Mouse (Mus musculus): ENCODE data around the gene Eif4g1. TPM values are rescaled to one million over a fixed set of nuclear protein-coding genes. Genes with fewer than 3 reads are reported as not detected.

Eif4g1 gene
- polyA plus RNA-seq, 1 experiment from 2014 or later, result 153 TPM

- H3K4me3 ChIP-seq (ENCODE audit: low read depth, low read length), result peak overlapping the region; percentile 74
- under 1% methylated on average over 21 of the region's 30 CpGs for WGBS
- peaks cover 7% of the 10 kb centered on the region; the same call in 1 of the 2 replicates for H3K4me1 ChIP-seq (ENCODE audit: control insufficient read depth, insufficient read depth, low read length)
- peak overlapping the region; percentile 83 for H3K27ac ChIP-seq (replicated peaks; ENCODE audit: low read depth, low read length)
- ATAC-seq (ENCODE audit: low read depth) (peak; percentile 42), DNase-seq (ENCODE audit: low spot score) (peak; percentile 54)
- H3K4me2 ChIP-seq (ENCODE audit: low read depth, low read length), result peak overlapping the region; percentile 98
- H3K27me3 ChIP-seq (replicated peaks; ENCODE audit: control insufficient read depth, insufficient read depth, low read length), result peaks cover 26% of the 10 kb centered on the region
- H3K9ac ChIP-seq (ENCODE audit: low read depth, low read length), result peak overlapping the region; percentile 83
- H3K36me3 ChIP-seq (ENCODE audit: control insufficient read depth, insufficient read depth, low read length), result peaks cover 6% of the 10 kb centered on the region; the same call in 1 of the 2 replicates
- H3K9me3 ChIP-seq (ENCODE audit: control insufficient read depth, low read length), result no peaks in the 10 kb centered on the region
Observed at GRCm38 (mm10) chr16:20732251-20732924, 64.3 kb downstream of the Eif4g1 start.

GRCm38 (mm10) chr16:20732925-20733730 lies 65.0 kb downstream of the Eif4g1 start, which contains the start of gene Chrd:
Gene Chrd (plus strand): TSS chr16:20733127.
- peaks cover 9% of the 10 kb centered on the region; the same call in 1 of the 2 replicates for H3K36me3 ChIP-seq (ENCODE audit: control insufficient read depth, insufficient read depth, low read length)
- under 1% methylated on average over 27 of the region's 70 CpGs for WGBS
- H3K9ac ChIP-seq (ENCODE audit: low read depth, low read length), result peak within 1 kb of the TSS; percentile 83
- peak within 1 kb of the TSS; percentile 98 for H3K4me2 ChIP-seq (ENCODE audit: low read depth, low read length)
- H3K9me3 ChIP-seq (ENCODE audit: control insufficient read depth, low read length), result no peaks in the 10 kb centered on the region
- ATAC-seq (ENCODE audit: low read depth) (peak; percentile 90), DNase-seq (ENCODE audit: low spot score) (peak; percentile 85)
- peak within 1 kb of the TSS; percentile 83 for H3K27ac ChIP-seq (replicated peaks; ENCODE audit: low read depth, low read length)
- peak within 1 kb of the TSS; percentile 74 for H3K4me3 ChIP-seq (ENCODE audit: low read depth, low read length)
- H3K27me3 ChIP-seq (replicated peaks; ENCODE audit: control insufficient read depth, insufficient read depth, low read length), result peaks cover 26% of the 10 kb centered on the region
- H3K4me1 ChIP-seq (ENCODE audit: control insufficient read depth, insufficient read depth, low read length), result peaks cover 7% of the 10 kb centered on the region; the same call in 1 of the 2 replicates

GRCm38 (mm10) chr16:20733731-20734730 lies 65.9 kb downstream of the Eif4g1 start, which contains the start of gene Thpo:
Gene Thpo (minus strand): TSS chr16:20734511.
- no peak for ATAC-seq (ENCODE audit: low read depth)
- Histone ChIP-seq H3K4me2 (ENCODE audit: low read depth, low read length) (peak within 1 kb of the TSS; percentile 98), H3K27me3 (replicated peaks; ENCODE audit: control insufficient read depth, insufficient read depth, low read length) (peaks cover 26% of the 10 kb centered on the region), H3K9ac (ENCODE audit: low read depth, low read length) (peak within 1 kb of the TSS; percentile 83), H3K4me3 (ENCODE audit: low read depth, low read length) (peak within 1 kb of the TSS; percentile 74), H3K9me3 (ENCODE audit: control insufficient read depth, low read length) (no peaks in the 10 kb centered on the region), H3K4me1 (ENCODE audit: control insufficient read depth, insufficient read depth, low read length) (peaks cover 7% of the 10 kb centered on the region; the same call in 1 of the 2 replicates), H3K27ac (replicated peaks; ENCODE audit: low read depth, low read length) (no peak within 1 kb of the TSS; the same call in 1 of the 2 replicates), H3K36me3 (ENCODE audit: control insufficient read depth, insufficient read depth, low read length) (peaks cover 9% of the 10 kb centered on the region; the same call in 1 of the 2 replicates)
- 6% methylated on average over 44 of the region's 45 CpGs for WGBS
- DNase-seq (ENCODE audit: low spot score), result peak; percentile 36

- Histone ChIP-seq H3K4me3 (ENCODE audit: low read depth, low read length) (no peak overlapping the region), H3K27me3 (replicated peaks; ENCODE audit: control insufficient read depth, insufficient read depth, low read length) (peaks cover 26% of the 10 kb centered on the region), H3K4me1 (ENCODE audit: control insufficient read depth, insufficient read depth, low read length) (peaks cover 7% of the 10 kb centered on the region; the same call in 1 of the 2 replicates), H3K36me3 (ENCODE audit: control insufficient read depth, insufficient read depth, low read length) (peaks cover 9% of the 10 kb centered on the region; the same call in 1 of the 2 replicates), H3K9ac (ENCODE audit: low read depth, low read length) (no peak overlapping the region), H3K4me2 (ENCODE audit: low read depth, low read length) (no peak overlapping the region), H3K9me3 (ENCODE audit: control insufficient read depth, low read length) (no peaks in the 10 kb centered on the region), H3K27ac (replicated peaks; ENCODE audit: low read depth, low read length) (no peak overlapping the region)
- DNase-seq (ENCODE audit: low spot score) (no peak), ATAC-seq (ENCODE audit: low read depth) (no peak)
- 80% methylated on average over 5 of the region's 5 CpGs for WGBS
Observed at GRCm38 (mm10) chr16:20735651-20736050, 67.5 kb downstream of the Eif4g1 start.

GRCm38 (mm10) chr16:20736168-20736567 lies 68.1 kb downstream of the Eif4g1 start:
- ATAC-seq (ENCODE audit: low read depth) (no peak), DNase-seq (ENCODE audit: low spot score) (no peak)
- H3K4me3 ChIP-seq (ENCODE audit: low read depth, low read length), result no peak overlapping the region
- peaks cover 9% of the 10 kb centered on the region; the same call in 1 of the 2 replicates for H3K36me3 ChIP-seq (ENCODE audit: control insufficient read depth, insufficient read depth, low read length)
- H3K27ac ChIP-seq (replicated peaks; ENCODE audit: low read depth, low read length), result no peak overlapping the region
- WGBS, result 86% methylated on average over 7 of the region's 7 CpGs
- H3K27me3 ChIP-seq (replicated peaks; ENCODE audit: control insufficient read depth, insufficient read depth, low read length), result peaks cover 26% of the 10 kb centered on the region
- no peaks in the 10 kb centered on the region for H3K9me3 ChIP-seq (ENCODE audit: control insufficient read depth, low read length)
- H3K9ac ChIP-seq (ENCODE audit: low read depth, low read length), result no peak overlapping the region
- H3K4me1 ChIP-seq (ENCODE audit: control insufficient read depth, insufficient read depth, low read length), result peaks cover 7% of the 10 kb centered on the region; the same call in 1 of the 2 replicates
- H3K4me2 ChIP-seq (ENCODE audit: low read depth, low read length), result no peak overlapping the region

GRCm38 (mm10) chr16:20736823-20737222 lies 68.7 kb downstream of the Eif4g1 start:
- no peak for ATAC-seq (ENCODE audit: low read depth)
- Histone ChIP-seq H3K27me3 (replicated peaks; ENCODE audit: control insufficient read depth, insufficient read depth, low read length) (peaks cover 26% of the 10 kb centered on the region), H3K4me2 (ENCODE audit: low read depth, low read length) (no peak overlapping the region), H3K9me3 (ENCODE audit: control insufficient read depth, low read length) (no peaks in the 10 kb centered on the region), H3K27ac (replicated peaks; ENCODE audit: low read depth, low read length) (no peak overlapping the region), H3K9ac (ENCODE audit: low read depth, low read length) (no peak overlapping the region), H3K4me3 (ENCODE audit: low read depth, low read length) (no peak overlapping the region), H3K4me1 (ENCODE audit: control insufficient read depth, insufficient read depth, low read length) (peaks cover 7% of the 10 kb centered on the region; the same call in 1 of the 2 replicates), H3K36me3 (ENCODE audit: control insufficient read depth, insufficient read depth, low read length) (peaks cover 9% of the 10 kb centered on the region; the same call in 1 of the 2 replicates)
- 84% methylated on average over 5 of the region's 5 CpGs for WGBS
- DNase-seq (ENCODE audit: low spot score), result no peak

GRCm38 (mm10) chr16:20739845-20740244 lies 71.7 kb downstream of the Eif4g1 start:
- no peak overlapping the region for H3K4me2 ChIP-seq (ENCODE audit: low read depth, low read length)
- DNase-seq (ENCODE audit: low spot score) (no peak), ATAC-seq (ENCODE audit: low read depth) (no peak)
- peaks cover 9% of the 10 kb centered on the region; the same call in 1 of the 2 replicates for H3K36me3 ChIP-seq (ENCODE audit: control insufficient read depth, insufficient read depth, low read length)
- H3K4me1 ChIP-seq (ENCODE audit: control insufficient read depth, insufficient read depth, low read length), result no peaks in the 10 kb centered on the region
- no peak overlapping the region for H3K4me3 ChIP-seq (ENCODE audit: low read depth, low read length)
- no peaks in the 10 kb centered on the region for H3K9me3 ChIP-seq (ENCODE audit: control insufficient read depth, low read length)
- H3K9ac ChIP-seq (ENCODE audit: low read depth, low read length), result no peak overlapping the region
- H3K27ac ChIP-seq (replicated peaks; ENCODE audit: low read depth, low read length), result no peak overlapping the region
- H3K27me3 ChIP-seq (replicated peaks; ENCODE audit: control insufficient read depth, insufficient read depth, low read length), result peaks cover 9% of the 10 kb centered on the region
- 93% methylated on average over 9 of the region's 9 CpGs for WGBS

Data from embryonic facial prominence, embryonic 14.5 days (tissue).